Mouse (Mus musculus) limb, embryonic 10.5 days (tissue): ENCODE results near the gene Vwa8. TPM values are rescaled to one million over a fixed set of nuclear protein-coding genes. Genes with fewer than 3 reads are reported as not detected.
A peak's percentile ranks its signal among the peaks of the same experiment; 100 is the strongest.
"Not testable (repeated sequence)": the region's sequence is repeated elsewhere in the genome, so short reads cannot be mapped to it uniquely, and the experiment has no call there.

Experiments
- DNase-seq: peaks from one replicate; pipeline ENCODE4 v3.0.0-alpha.2; 2017; ENCODE audit warnings: low spot score
- H3K27ac ChIP-seq: fragments of 300-500 bp; sonication (generic); 2 replicates; pipeline ENCODE4 v1.5.1; 2016; ENCODE audit warnings: mild to moderate bottlenecking
- H3K27me3 ChIP-seq: fragments of 300-500 bp; sonication (generic); 2 replicates; pipeline ENCODE4 v1.6.1; 2016; ENCODE audit warnings: low read depth, mild to moderate bottlenecking; ENCODE audit not compliant: poor library complexity, severe bottlenecking
- H3K36me3 ChIP-seq: fragments of 300-500 bp; sonication (generic); 2 replicates; pipeline ENCODE4 v1.6.1; 2016; ENCODE audit warnings: mild to moderate bottlenecking, moderate library complexity
- H3K4me1 ChIP-seq: fragments of 300-500 bp; sonication (generic); 2 replicates; pipeline ENCODE4 v1.6.1; 2016
- H3K4me3 ChIP-seq: fragments of 300-500 bp; sonication (generic); 2 replicates; pipeline ENCODE4 v1.5.1; 2016; ENCODE audit warnings: mild to moderate bottlenecking, moderate library complexity
- H3K9me3 ChIP-seq: fragments of 300-500 bp; sonication (generic); replicated peaks from 2 replicates; pipeline ENCODE4 v1.6.1; 2016; ENCODE audit warnings: mild to moderate bottlenecking
- WGBS: fragments of 180-500 bp; shearing (Covaris S2); methylation state at CpG from one replicate; pipeline ENCODE4 v1.1.7; 2016; 5-methylcytosine and 5-hydroxymethylcytosine counted together
- polyA plus RNA-seq: library from polyadenylated mRNA; unstranded; fragments of >200 nt; fragmentation: Nextera tagmentation; extraction: Ambion mirVana; gene quantifications from 2 replicates; pipeline ENCODE4 v1.2.1, GENCODE M21; 2016

Gene Vwa8
- polyA plus RNA-seq, 1 experiment from 2014 or later, result 8.3 TPM

DNA sequence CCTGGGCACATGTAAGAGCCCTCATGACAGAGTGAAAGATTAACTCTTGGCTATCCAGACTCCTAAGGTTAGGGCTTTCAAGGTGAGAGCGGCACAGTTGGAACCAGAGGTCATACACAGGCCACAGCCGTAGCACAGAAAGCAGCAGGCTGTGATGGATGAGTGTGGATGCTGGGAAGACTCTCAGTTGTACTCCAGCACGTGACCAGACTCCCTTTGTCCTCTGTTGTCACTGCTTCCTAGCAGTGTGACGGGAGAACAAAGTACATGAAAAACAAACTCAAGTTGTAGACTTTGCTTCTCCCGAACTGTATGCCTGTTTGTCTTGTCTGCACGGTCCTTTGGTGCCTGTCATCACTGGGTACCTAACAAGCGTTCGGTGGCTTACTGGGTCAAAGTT is 1.8 kb downstream of the Vwa8 start:
- Histone ChIP-seq H3K4me3 (no peak overlapping the region), H3K9me3 (no peaks in the 10 kb centered on the region), H3K27me3 (no peaks in the 10 kb centered on the region), H3K27ac (no peak overlapping the region), H3K4me1 (peaks cover 29% of the 10 kb centered on the region), H3K36me3 (no peaks in the 10 kb centered on the region)
- 15% methylated on average over 8 of the region's 8 CpGs for WGBS
- DNase-seq, result peak; percentile 37

DNA sequence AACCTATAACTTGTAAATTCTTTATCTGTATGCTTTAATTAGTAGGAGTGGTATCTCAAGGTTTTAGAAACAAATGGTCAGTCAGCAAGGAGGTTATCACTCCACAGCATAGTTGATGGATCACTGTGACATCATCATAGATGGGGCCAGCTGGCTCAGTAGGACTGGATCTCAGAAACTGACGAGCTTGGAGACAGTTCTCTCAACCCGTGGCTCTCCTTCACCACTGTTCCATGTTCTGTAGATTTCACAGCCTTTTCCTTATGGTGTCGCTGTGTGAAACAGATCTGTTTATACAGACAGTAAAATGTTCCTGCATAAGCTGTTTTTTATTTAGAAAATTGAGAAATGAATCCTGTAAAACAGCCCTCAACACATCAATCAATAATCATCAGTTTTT is 2.5 kb downstream of the Vwa8 start:
- 64% methylated on average over 3 of the region's 3 CpGs for WGBS
- Histone ChIP-seq H3K27me3 (no peaks in the 10 kb centered on the region), H3K4me3 (no peak overlapping the region), H3K4me1 (peaks cover 29% of the 10 kb centered on the region), H3K27ac (no peak overlapping the region), H3K9me3 (no peaks in the 10 kb centered on the region), H3K36me3 (no peaks in the 10 kb centered on the region)
- no peak for DNase-seq

DNA sequence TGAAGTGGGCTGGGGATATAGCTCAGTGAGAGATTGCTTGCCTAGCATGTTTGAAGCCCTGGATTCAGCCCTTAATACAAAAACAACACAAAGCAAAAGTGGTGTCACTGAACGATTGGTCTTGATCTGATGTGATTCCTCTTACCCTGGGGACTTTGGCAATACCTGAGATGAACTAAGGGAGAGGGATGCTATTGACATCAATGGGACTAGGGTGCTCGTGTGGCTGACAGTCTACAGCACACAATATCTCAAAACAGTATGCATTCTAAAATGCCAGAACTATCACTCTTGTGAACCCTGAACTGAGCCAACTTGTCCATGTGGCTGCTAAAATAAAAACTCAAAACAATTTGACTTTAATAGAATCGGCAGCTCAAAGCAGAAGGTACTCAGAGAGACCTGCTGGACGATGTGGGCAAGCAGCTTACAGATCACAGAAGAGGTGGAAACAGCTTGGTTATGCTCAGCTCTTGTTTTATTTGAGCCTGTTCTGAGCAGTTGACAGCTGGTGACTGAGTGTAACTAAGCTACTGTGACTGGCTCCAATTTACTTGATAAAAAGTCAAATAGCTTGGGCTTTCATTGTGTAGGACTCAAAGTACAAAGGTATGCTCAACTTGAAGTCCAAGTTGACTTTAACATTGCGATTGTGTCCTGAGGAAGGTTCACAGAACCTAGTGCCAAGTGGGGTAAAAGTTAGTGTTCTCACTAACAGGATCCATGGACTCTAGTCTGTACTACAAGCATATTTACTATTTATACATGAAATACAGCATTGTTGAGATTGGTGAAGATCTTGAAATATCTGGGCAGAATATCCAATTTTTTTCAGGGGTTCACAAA is 3.8 kb downstream of the Vwa8 start:
- Histone ChIP-seq H3K27ac (no peak overlapping the region), H3K9me3 (no peaks in the 10 kb centered on the region), H3K36me3 (no peaks in the 10 kb centered on the region), H3K27me3 (no peaks in the 10 kb centered on the region), H3K4me1 (peaks cover 29% of the 10 kb centered on the region), H3K4me3 (no peak overlapping the region)
- WGBS, result 87% methylated on average over 5 of the region's 5 CpGs
- no peak for DNase-seq

DNA sequence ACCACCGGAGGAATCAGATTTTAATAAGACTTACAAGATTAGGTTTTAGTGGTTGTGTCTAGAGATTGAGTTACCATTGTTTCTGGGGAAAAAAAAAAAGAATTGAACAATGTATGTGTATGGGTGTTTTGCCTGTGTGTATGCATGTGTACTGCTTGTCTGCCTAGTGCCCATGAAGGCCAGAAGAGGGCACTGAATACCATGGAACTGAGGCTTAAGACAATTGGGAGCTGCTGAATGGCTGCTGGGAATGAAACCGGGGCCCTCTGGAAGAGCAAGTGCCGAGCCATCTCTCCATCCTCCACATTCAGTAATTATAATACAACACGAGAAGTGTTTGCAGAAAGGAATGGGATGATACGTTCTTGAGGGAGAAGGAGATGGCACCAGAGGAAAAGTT is 12.3 kb downstream of the Vwa8 start:
- 94% methylated on average over 5 of the region's 5 CpGs for WGBS
- no peak for DNase-seq
- Histone ChIP-seq H3K36me3 (no peaks in the 10 kb centered on the region), H3K9me3 (no peaks in the 10 kb centered on the region), H3K27ac (no peak overlapping the region), H3K4me1 (peaks cover 9% of the 10 kb centered on the region; the same call in 1 of the 2 replicates), H3K4me3 (no peak overlapping the region), H3K27me3 (no peaks in the 10 kb centered on the region)

DNA sequence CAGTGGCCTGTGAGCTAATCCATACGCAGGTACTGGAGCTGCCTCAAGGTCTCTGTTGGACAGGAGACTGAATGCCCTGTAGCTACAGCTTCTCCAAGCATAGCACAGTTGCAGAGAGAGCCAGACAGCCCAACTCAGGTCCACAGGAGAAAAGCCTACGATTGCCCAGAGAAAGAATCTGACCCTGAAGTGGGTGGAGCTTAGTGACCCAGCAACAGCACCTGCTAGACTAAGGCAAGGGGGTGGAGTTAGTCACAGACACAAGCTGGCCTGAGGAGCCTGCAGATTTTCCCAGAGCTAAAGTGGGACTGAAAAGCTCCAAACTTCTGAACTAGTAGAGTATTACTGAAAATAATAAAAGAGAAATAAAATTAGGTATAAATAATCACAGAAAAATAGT is 21.2 kb downstream of the Vwa8 start:
- Histone ChIP-seq H3K9me3 (no peaks in the 10 kb centered on the region), H3K4me1 (no peaks in the 10 kb centered on the region), H3K36me3 (no peaks in the 10 kb centered on the region), H3K27me3 (no peaks in the 10 kb centered on the region), H3K27ac (no peak overlapping the region), H3K4me3 (no peak overlapping the region)
- 50% methylated on average over 2 of the region's 2 CpGs for WGBS
- DNase-seq, result no peak

DNA sequence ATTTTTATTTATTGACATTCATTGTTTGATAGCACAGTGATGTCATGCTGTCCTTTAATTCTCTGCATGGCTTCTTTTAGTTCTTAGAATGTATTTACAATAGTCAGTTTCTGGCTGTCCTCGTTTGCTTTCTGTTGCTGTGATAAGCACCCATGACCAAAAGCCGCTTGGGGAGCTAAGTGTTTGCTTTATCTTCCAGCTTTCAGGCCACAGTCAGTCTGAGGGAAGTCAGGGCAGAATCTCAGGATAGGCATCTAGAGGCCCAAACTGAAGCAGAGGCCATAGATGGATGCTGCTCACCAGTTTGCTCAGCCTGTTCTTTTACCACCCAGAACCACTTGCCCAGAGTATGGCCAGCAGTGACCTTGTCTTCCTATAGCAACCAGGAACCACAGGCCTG is 28.3 kb downstream of the Vwa8 start:
- no peaks in the 10 kb centered on the region for H3K9me3 ChIP-seq
- H3K4me3 ChIP-seq, result no peak overlapping the region
- WGBS, result 88% methylated on average over 2 of the region's 2 CpGs
- no peaks in the 10 kb centered on the region for H3K27me3 ChIP-seq
- H3K36me3 ChIP-seq, result no peaks in the 10 kb centered on the region
- H3K27ac ChIP-seq, result no peak overlapping the region
- DNase-seq, result no peak
- H3K4me1 ChIP-seq, result 0 out of 2 replicates have a peak, but pooled peaks cover 8% of the 10 kb centered on the region

DNA sequence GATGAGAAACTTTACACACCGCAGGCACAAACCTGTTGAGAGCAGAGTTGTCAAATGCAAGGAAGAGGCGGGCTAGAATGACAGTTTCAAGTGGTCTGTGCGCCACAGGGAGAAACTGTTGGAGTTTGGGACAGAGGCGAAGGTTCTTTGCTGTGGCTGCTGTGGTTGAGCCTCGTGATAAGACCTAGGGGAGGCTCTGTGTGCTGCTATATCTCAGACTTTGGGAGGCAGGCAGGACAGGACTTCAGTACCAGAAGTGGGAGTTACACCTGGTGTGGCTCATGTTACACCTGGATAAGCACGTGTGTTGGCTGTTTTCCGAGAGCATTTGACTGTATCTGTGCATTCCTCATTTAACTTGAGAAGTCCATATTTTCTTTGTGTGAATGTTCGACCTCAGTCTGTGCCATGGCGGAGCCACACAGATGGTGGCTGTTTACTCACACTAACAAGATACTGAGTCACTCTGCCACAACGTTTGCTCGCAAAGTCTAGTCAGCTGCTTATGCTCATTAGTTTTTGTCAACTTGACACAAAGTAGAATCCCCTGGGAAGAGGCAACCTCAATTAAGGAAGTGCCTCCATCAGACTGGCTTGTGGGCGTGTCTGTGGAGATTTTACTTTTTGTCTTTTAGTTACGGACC is 29.7 kb downstream of the Vwa8 start:
- Histone ChIP-seq H3K27ac (no peak overlapping the region), H3K9me3 (no peaks in the 10 kb centered on the region), H3K4me1 (0 out of 2 replicates have a peak, but pooled peaks cover 11% of the 10 kb centered on the region), H3K4me3 (no peak overlapping the region), H3K36me3 (no peaks in the 10 kb centered on the region), H3K27me3 (no peaks in the 10 kb centered on the region)
- WGBS, result 80% methylated on average over 13 of the region's 13 CpGs
- DNase-seq, result no peak

DNA sequence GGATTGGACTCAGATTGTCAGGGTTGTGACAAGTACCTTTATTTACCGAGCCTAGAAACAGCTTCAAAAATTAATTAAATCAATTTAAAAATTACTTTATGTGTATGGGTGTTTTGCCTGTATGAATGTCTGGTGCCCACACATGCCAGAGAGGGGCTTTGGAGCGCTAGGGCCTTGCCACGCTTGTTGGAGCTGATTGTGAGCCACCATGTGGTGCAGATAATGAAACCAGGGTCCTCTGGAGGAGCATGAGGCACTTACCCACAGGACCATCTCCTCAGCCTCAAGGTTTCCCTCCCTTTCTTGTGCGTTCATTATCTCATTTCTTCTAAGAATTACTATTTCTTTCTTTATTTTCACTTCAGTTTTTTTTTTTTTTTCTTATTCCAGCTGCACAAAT is 32.0 kb downstream of the Vwa8 start:
- DNase-seq, result no peak
- Histone ChIP-seq H3K4me1 (0 out of 2 replicates have a peak, but pooled peaks cover 11% of the 10 kb centered on the region), H3K36me3 (no peaks in the 10 kb centered on the region), H3K9me3 (no peaks in the 10 kb centered on the region), H3K4me3 (no peak overlapping the region), H3K27ac (no peak overlapping the region), H3K27me3 (no peaks in the 10 kb centered on the region)
- WGBS, result 90% methylated on average over 4 of the region's 4 CpGs

DNA sequence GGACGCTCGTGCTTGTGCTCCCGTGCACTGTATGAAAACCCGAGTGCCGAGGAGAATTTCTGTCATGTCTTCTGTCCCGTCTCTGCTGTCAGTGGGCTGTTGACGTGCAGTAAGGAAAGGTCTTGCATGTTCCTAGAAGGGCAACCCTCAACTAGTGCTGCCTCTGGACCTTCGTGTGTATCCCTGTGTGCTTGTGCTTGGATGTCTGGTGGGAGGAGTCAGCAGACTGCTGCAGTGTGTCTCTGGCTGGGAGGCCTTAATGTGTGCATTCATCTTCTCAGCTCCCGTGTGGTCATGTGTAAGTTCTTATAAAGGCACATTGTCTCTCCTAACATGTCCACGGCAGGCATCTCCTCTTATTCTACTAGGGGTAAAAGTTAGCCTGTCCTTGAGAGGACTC is 32.7 kb downstream of the Vwa8 start:
- H3K4me1 ChIP-seq, result 0 out of 2 replicates have a peak, but pooled peaks cover 11% of the 10 kb centered on the region
- H3K9me3 ChIP-seq, result no peaks in the 10 kb centered on the region
- H3K27me3 ChIP-seq, result no peaks in the 10 kb centered on the region
- no peak for DNase-seq
- no peaks in the 10 kb centered on the region for H3K36me3 ChIP-seq
- no peak overlapping the region for H3K27ac ChIP-seq
- no peak overlapping the region for H3K4me3 ChIP-seq
- 84% methylated on average over 10 of the region's 10 CpGs for WGBS

DNA sequence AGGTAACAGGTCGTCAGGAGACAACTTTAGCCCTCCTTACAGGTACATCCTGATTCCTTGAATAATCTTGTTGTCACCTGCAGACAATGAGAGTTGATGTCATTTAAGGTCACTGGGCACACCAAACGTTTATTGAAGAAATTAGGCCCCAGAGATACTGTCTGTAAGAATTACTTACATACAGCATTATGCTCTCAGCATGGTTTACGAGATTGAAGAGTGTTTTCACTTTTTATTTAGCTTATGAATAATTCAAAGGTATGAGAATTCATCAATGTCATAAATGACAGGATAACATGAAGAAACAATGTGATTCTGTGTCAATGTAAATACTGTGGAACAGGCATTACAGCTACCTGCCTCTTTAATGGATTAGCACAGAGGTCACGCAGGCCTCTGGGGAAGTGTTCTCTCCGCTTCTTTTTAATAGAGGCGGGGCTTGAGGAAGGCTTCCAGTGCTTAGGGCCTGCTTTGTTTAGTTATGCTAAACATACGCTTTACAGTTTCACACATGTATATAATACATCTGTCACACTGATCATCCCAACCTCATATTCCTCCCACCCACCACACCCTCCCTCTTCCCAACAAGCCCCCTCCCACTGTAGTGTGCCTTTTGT is 37.2 kb downstream of the Vwa8 start:
- no peaks in the 10 kb centered on the region for H3K9me3 ChIP-seq
- DNase-seq, result no peak
- H3K4me3 ChIP-seq, result no peak overlapping the region
- no peak overlapping the region for H3K27ac ChIP-seq
- 0 out of 2 replicates have a peak, but pooled peaks cover 6% of the 10 kb centered on the region for H3K4me1 ChIP-seq
- 78% methylated on average over 7 of the region's 7 CpGs for WGBS
- no peaks in the 10 kb centered on the region for H3K27me3 ChIP-seq
- H3K36me3 ChIP-seq, result no peaks in the 10 kb centered on the region

DNA sequence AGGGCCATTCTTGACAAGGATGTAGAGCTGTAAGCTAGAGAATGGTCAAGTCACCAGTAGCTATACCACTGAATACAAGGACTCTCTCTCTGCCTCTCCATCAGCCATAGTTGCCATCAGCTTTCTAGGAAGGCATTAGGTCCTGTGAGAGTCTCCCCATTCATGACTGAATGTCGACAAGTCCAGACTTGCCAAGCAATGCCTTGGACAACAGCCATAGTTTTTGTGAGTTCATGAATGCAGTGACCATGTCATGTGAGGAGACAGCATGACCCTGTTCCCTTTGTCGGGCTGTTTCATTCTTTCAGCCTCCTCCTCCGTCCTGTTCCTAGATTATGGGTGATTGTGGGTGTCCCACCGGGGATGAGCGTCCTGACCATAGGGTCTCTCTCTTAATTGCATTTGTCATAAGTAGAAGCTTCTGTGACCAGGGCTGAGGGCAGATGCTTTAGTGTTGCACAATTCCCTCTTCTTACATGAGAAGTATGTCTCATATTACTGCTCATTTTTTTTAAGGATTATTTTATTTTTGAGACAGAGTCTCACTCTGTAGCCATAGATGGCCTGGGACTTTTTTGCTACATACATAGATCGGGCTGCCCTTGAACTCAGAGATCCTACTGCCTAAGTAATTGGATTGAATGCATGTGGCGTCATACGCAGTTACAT is 37.8 kb downstream of the Vwa8 start:
- Histone ChIP-seq H3K27me3 (no peaks in the 10 kb centered on the region), H3K4me3 (no peak overlapping the region), H3K4me1 (0 out of 2 replicates have a peak, but pooled peaks cover 3% of the 10 kb centered on the region), H3K36me3 (no peaks in the 10 kb centered on the region), H3K9me3 (no peaks in the 10 kb centered on the region), H3K27ac (no peak overlapping the region)
- WGBS, result 97% methylated on average over 8 of the region's 8 CpGs
- DNase-seq, result no peak

DNA sequence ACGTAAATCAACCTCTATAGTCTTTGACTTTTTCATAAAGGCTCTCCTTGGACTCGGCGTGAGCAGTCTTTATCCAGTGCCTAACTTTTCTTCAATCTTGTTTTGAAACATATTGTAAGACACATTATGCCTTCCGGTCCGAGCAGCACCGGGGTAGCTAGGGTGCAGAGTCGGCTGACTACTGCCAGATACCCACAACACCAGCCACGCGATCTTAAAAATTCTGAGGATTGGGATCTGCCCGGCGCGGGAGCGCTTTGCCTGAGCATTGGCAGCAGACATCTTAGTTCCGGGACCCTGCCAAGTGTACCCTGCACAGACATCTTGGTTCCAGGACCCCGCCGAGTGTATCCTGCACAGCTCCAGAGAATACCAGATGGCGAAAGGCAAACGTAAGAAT is 38.6 kb downstream of the Vwa8 start:
- WGBS, result 99% methylated on average over 18 of the region's 18 CpGs
- not testable (repeated sequence) for H3K36me3 ChIP-seq, H3K9me3 ChIP-seq, H3K27ac ChIP-seq, H3K4me3 ChIP-seq, H3K4me1 ChIP-seq, H3K27me3 ChIP-seq, DNase-seq

DNA sequence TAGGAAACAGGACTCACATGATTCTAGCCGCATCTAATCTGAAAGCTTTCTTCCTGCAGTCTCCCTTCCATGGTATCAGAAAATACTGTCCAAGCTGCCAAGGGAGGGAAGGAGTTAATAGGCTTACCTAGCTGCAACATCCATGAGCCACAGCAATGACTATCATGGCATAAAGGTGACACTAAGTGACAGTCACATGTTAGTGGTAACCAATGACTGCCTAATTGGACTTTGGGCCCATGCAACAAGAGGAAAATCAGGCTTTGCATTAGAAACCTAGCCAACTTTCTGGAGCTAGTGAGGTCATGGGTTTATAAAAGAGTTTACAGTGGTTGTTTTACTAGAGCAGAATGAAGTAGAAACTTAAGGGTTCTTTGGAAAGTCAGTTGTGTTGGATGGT is 46.6 kb downstream of the Vwa8 start:
- Histone ChIP-seq H3K4me1 (peaks cover 4% of the 10 kb centered on the region; the same call in 1 of the 2 replicates), H3K4me3 (no peak overlapping the region), H3K36me3 (no peaks in the 10 kb centered on the region), H3K9me3 (no peaks in the 10 kb centered on the region), H3K27me3 (no peaks in the 10 kb centered on the region), H3K27ac (no peak overlapping the region)
- DNase-seq, result no peak
- 88% methylated on average over 1 of the region's 1 CpGs for WGBS
